Mouse (Mus musculus): ENCODE data around the gene Dcaf8. TPM values are rescaled to one million over a fixed set of nuclear protein-coding genes. Genes with fewer than 3 reads are reported as not detected.

The Dcaf8 gene
- total and polyA plus RNA-seq, 3 experiments, result 31.7 to 49.0 (median 45.8) TPM

GRCm38 (mm10) chr1:172107777-172108477 lies 40.0 kb upstream of the Dcaf8 start:
- H3K27ac ChIP-seq (ENCODE audit: control insufficient read depth, low read depth, low read length), result no peak overlapping the region
- no peak overlapping the region for H3K9ac ChIP-seq (ENCODE audit: control insufficient read depth, low read depth, low read length, poor library complexity, severe bottlenecking)
- no peaks in the 10 kb centered on the region for H3K4me1 ChIP-seq (ENCODE audit: control insufficient read depth in 1 of 2, insufficient read depth in 2 of 2, low read length in 2 of 2)
- H3K27me3 ChIP-seq (ENCODE audit: control insufficient read depth in 1 of 2, insufficient read depth in 2 of 2, low read length in 2 of 2), result no peaks in the 10 kb centered on the region
- no peak for TF ChIP-seq ZKSCAN1 (IDR thresholded peaks at IDR 0.05; ENCODE audit: low read depth, low read length)
- TF ChIP-seq MYB (IDR thresholded peaks at IDR 0.05; ENCODE audit: low read depth, low read length), result no peak
- TF ChIP-seq MXI1 (IDR thresholded peaks at IDR 0.05; ENCODE audit: low read depth, low read length), result no peak
- TF ChIP-seq TCF12 (IDR thresholded peaks at IDR 0.05; ENCODE audit: low read depth, low read length), result no peak
- no peak for TF ChIP-seq ZNF384 (IDR thresholded peaks at IDR 0.05; ENCODE audit: low read depth, low read length)
- TF ChIP-seq SMC3 (IDR thresholded peaks at IDR 0.05; ENCODE audit: low read depth, low read length), result no peak
- TF ChIP-seq MAZ (IDR thresholded peaks at IDR 0.05; ENCODE audit: low read depth, low read length), result no peak
- TF ChIP-seq POLR2AphosphoS5 (IDR thresholded peaks at IDR 0.05; ENCODE audit: borderline replicate concordance, low read depth, low read length), result no peak
- no peak for TF ChIP-seq USF2 (IDR thresholded peaks at IDR 0.05; ENCODE audit: borderline replicate concordance in 1 of 2, insufficient read depth in 1 of 2, low read depth in 1 of 2, low read length in 2 of 2)
- TF ChIP-seq NELFE (IDR thresholded peaks at IDR 0.05; ENCODE audit: low read depth, low read length), result no peak
- TF ChIP-seq ZMIZ1 (IDR thresholded peaks at IDR 0.05; ENCODE audit: low read depth, low read length), result no peak
- TF ChIP-seq EP300 (IDR thresholded peaks at IDR 0.05; ENCODE audit: low read depth in 1 of 2, low read length in 2 of 2), result no peak
- no peak for TF ChIP-seq CTCF (IDR thresholded peaks at IDR 0.05 in 2 of 3, conservative IDR thresholded peaks at IDR 0.05 in 1 of 3; ENCODE audit: control insufficient read depth in 1 of 3, insufficient read depth in 1 of 3, low read depth in 2 of 3, low read length in 3 of 3, poor library complexity in 1 of 3, severe bottlenecking in 1 of 3)
- TF ChIP-seq CHD2 (IDR thresholded peaks at IDR 0.05; ENCODE audit: low read length), result no peak
- TF ChIP-seq TBP (IDR thresholded peaks at IDR 0.05; ENCODE audit: low read depth, low read length), result no peak
- TF ChIP-seq TAL1 (IDR thresholded peaks at IDR 0.05; ENCODE audit: low read length), result no peak
- no peak for TF ChIP-seq HCFC1 (IDR thresholded peaks at IDR 0.05; ENCODE audit: low read depth, low read length)
- TF ChIP-seq RCOR1 (IDR thresholded peaks at IDR 0.05; ENCODE audit: low read depth, low read length), result no peak
- no peak for TF ChIP-seq MAFK (IDR thresholded peaks at IDR 0.05; ENCODE audit: borderline replicate concordance, low read depth, low read length)
- no peaks in the 10 kb centered on the region for H3K9me3 ChIP-seq (replicated peaks; ENCODE audit: insufficient read depth, low read length)
- no peaks in the 10 kb centered on the region for H3K79me2 ChIP-seq (ENCODE audit: control insufficient read depth, insufficient read depth, low read length, poor library complexity)
- H3K4me3 ChIP-seq (ENCODE audit: control insufficient read depth in 1 of 2, insufficient read depth in 1 of 2, low read depth in 2 of 2, low read length in 2 of 2), result no peak overlapping the region
- DNase-seq (ENCODE audit: low read depth, low spot score), result no peak
- H3K36me3 ChIP-seq (ENCODE audit: control insufficient read depth in 1 of 2, insufficient read depth in 2 of 2, low read length in 2 of 2), result peaks cover 0 to 50% of the 10 kb centered on the region in 2 experiments; a peak in 2 of 4 replicates

GRCm38 (mm10) chr1:172116948-172117347 lies 30.9 kb upstream of the Dcaf8 start:
- no peak overlapping the region for H3K9ac ChIP-seq (ENCODE audit: control insufficient read depth, low read depth, low read length, poor library complexity, severe bottlenecking)
- no peak for TF ChIP-seq ELF1 (IDR thresholded peaks at IDR 0.05; ENCODE audit: low read depth, low read length)
- no peak for TF ChIP-seq ZKSCAN1 (IDR thresholded peaks at IDR 0.05; ENCODE audit: low read depth, low read length)
- no peak for TF ChIP-seq TCF12 (IDR thresholded peaks at IDR 0.05; ENCODE audit: low read depth, low read length)
- no peak for TF ChIP-seq CHD1 (IDR thresholded peaks at IDR 0.05; ENCODE audit: low read depth, low read length)
- no peak for TF ChIP-seq TBP (IDR thresholded peaks at IDR 0.05; ENCODE audit: low read depth, low read length)
- TF ChIP-seq HCFC1 (IDR thresholded peaks at IDR 0.05; ENCODE audit: low read depth, low read length), result no peak
- no peak for TF ChIP-seq SMC3 (IDR thresholded peaks at IDR 0.05; ENCODE audit: low read depth, low read length)
- no peak for TF ChIP-seq MAZ (IDR thresholded peaks at IDR 0.05; ENCODE audit: low read depth, low read length)
- no peak for TF ChIP-seq ZNF384 (IDR thresholded peaks at IDR 0.05; ENCODE audit: low read depth, low read length)
- no peak for TF ChIP-seq TAL1 (IDR thresholded peaks at IDR 0.05; ENCODE audit: low read length)
- TF ChIP-seq GABPA (IDR thresholded peaks at IDR 0.05; ENCODE audit: low read depth, low read length), result no peak
- TF ChIP-seq MEF2A (IDR thresholded peaks at IDR 0.05; ENCODE audit: extremely low read depth, insufficient replicate concordance, low read depth, low read length, poor library complexity, severe bottlenecking), result no peak
- TF ChIP-seq POLR2AphosphoS2 (IDR thresholded peaks at IDR 0.05; ENCODE audit: low read length), result no peak
- no peak for TF ChIP-seq POLR2A (IDR thresholded peaks at IDR 0.05; ENCODE audit: control insufficient read depth in 1 of 2, insufficient read depth in 1 of 2, low read depth in 1 of 2, low read length in 2 of 2, poor library complexity in 1 of 2)
- no peaks in the 10 kb centered on the region for H3K9me3 ChIP-seq (replicated peaks; ENCODE audit: insufficient read depth, low read length)
- H3K27me3 ChIP-seq (ENCODE audit: control insufficient read depth in 1 of 2, insufficient read depth in 2 of 2, low read length in 2 of 2), result no peaks in the 10 kb centered on the region
- no peak overlapping the region for H3K27ac ChIP-seq (ENCODE audit: control insufficient read depth, low read depth, low read length)
- peaks cover 0 to 42% of the 10 kb centered on the region in 2 experiments; a peak in 2 of 4 replicates for H3K36me3 ChIP-seq (ENCODE audit: control insufficient read depth in 1 of 2, insufficient read depth in 2 of 2, low read length in 2 of 2)
- H3K79me2 ChIP-seq (ENCODE audit: control insufficient read depth, insufficient read depth, low read length, poor library complexity), result no peaks in the 10 kb centered on the region
- no peak overlapping the region for H3K4me3 ChIP-seq (ENCODE audit: control insufficient read depth in 1 of 2, insufficient read depth in 1 of 2, low read depth in 2 of 2, low read length in 2 of 2)
- no peak for DNase-seq (ENCODE audit: low read depth, low spot score)
- 0 out of 4 replicates have a peak, but pooled peaks cover 0 to 5% of the 10 kb centered on the region in 2 experiments for H3K4me1 ChIP-seq (ENCODE audit: control insufficient read depth in 1 of 2, insufficient read depth in 2 of 2, low read length in 2 of 2)

All from MEL (cell line).